Mouse (Mus musculus) heart, postnatal 0 days (tissue): Measurements from ENCODE around the gene Pmm1. TPM values are rescaled to one million over a fixed set of nuclear protein-coding genes. Genes with fewer than 3 reads are reported as not detected.

Experiments
- ATAC-seq: fragments of 200-750 bp; cut with Nextera tagmentation; 2 replicates; pipeline ENCODE4 v1.8.0; 2017; ENCODE audit warnings: low read depth, moderate number of reproducible peaks, moderate library complexity; ENCODE audit not compliant: insufficient read depth
- DNase-seq: peaks from one replicate; pipeline ENCODE4 v3.0.0-alpha.2; 2016; ENCODE audit warnings: low spot score
- H3K27ac ChIP-seq: fragments of 300-500 bp; sonication (generic); 2 replicates; pipeline ENCODE4 v1.5.1; 2014; ENCODE audit warnings: low read depth, mild to moderate bottlenecking
- H3K27me3 ChIP-seq: fragments of 300-500 bp; sonication (generic); 2 replicates; pipeline ENCODE4 v1.6.1; 2014; ENCODE audit warnings: low read length, mixed read lengths; ENCODE audit not compliant: control insufficient read depth, insufficient read depth
- H3K36me3 ChIP-seq: fragments of 300-500 bp; sonication (generic); replicated peaks from 2 replicates; pipeline ENCODE4 v1.6.1; 2014; ENCODE audit warnings: low read length, mixed read lengths; ENCODE audit not compliant: control insufficient read depth, insufficient read depth
- H3K4me1 ChIP-seq: fragments of 300-500 bp; sonication (generic); 2 replicates; pipeline ENCODE4 v1.6.1; 2014; ENCODE audit warnings: antibody characterized with exemption; ENCODE audit not compliant: control insufficient read depth, insufficient read depth
- H3K4me2 ChIP-seq: fragments of 300-500 bp; sonication (generic); 2 replicates; pipeline ENCODE4 v1.6.1; 2014; ENCODE audit warnings: low read depth, mild to moderate bottlenecking, low read length, moderate library complexity
- H3K4me3 ChIP-seq: fragments of 300-500 bp; sonication (generic); 2 replicates; pipeline ENCODE4 v1.5.1; 2014; ENCODE audit warnings: low read depth, low read length
- H3K9ac ChIP-seq: fragments of 300-500 bp; sonication (generic); replicated peaks from 2 replicates; pipeline ENCODE4 v1.6.1; 2014; ENCODE audit warnings: low read depth, low read length, mixed read lengths
- H3K9me3 ChIP-seq: fragments of 300-500 bp; sonication (generic); replicated peaks from 2 replicates; pipeline ENCODE4 v1.6.1; 2016; ENCODE audit warnings: low read length; ENCODE audit not compliant: control insufficient read depth
- CTCF ChIP-seq: IDR thresholded peaks from 2 replicates; pipeline ENCODE4 v1.5.1; 2016; ENCODE audit warnings: antibody characterized with exemption, control low read depth, low read depth
- EP300 ChIP-seq: IDR thresholded peaks from 2 replicates; pipeline ENCODE4 v1.6.1; 2016; ENCODE audit warnings: antibody characterized with exemption, low read depth
- WGBS: fragments of 180-500 bp; shearing (Covaris S2); extraction: QIAGEN DNeasy Blood & Tissue Kit; methylation state at CpG from one replicate; pipeline ENCODE4 v1.1.7; 2014; 5-methylcytosine and 5-hydroxymethylcytosine counted together
- polyA plus RNA-seq: library from polyadenylated mRNA; unstranded; fragments of >200 nt; fragmentation: Nextera tagmentation; extraction: Ambion mirVana; gene quantifications from 2 replicates; pipeline ENCODE4 v1.2.1, GENCODE M21; 2015
- total RNA-seq: library from RNA; depleted of rRNA; stranded (reverse); fragments of >200 nt; gene quantifications from 2 replicates; pipeline ENCODE4 v1.2.3, GENCODE M21; 2014; ENCODE audit warnings: low replicate concordance; rRNA removed

Pmm1 gene
- 19.8 and 27.0 TPM in 2 replicates for total RNA-seq
- polyA plus RNA-seq: 17.8 and 19.1 TPM in 2 replicates

DNA sequence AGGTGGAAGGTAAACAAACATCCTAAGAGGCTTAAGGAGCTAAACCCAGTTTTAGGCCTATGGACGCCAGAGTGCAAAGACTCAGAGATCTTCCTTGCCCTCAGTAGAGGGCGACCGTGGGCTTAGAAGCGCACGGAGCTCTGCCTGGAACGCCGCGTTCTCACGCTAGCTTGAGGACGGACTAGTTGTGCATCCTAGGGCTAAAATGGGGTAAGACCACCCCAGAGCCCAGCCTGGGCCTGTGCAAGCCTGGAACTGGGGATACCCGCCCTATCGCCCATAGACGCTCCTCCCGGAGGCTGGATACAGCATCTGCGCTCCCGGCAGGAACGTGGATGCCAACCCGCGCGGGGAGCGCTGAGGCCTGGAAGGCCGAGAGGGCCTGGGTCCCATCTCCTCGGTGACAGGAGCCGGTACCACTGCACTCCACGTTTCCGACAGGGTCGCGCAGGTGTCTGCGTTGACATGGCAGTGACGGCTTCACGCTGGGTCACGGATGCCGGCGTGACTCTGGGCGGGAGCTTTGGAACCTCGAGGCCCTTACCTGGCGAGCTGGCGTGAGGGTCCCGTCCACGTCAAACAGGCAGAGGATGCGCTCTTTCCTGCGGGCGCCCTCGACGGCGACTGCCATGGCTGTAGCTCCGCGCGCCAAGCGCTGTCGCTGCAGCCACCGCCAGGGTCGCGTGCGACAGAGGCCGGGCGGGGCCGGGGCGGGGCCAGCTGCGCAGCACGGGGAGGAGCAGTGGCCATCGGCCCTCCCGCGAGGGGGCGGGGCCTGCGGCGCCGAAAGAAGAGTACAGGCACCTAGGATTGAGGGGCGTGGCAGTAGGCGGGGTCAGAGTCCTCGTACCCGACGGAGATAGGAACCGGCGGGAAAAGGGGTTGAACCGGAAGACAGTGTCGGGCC, at the start of gene Pmm1:
Gene Pmm1 (minus strand): TSS at position 760 of the 907 bp plus-strand sequence.
- Histone ChIP-seq H3K36me3 (peaks cover 7% of the 10 kb centered on the region; the same call in 1 of the 2 replicates), H3K9ac (peak within 1 kb of the TSS; percentile 53), H3K4me1 (0 out of 2 replicates have a peak, but pooled peaks cover 4% of the 10 kb centered on the region), H3K27me3 (no peaks in the 10 kb centered on the region), H3K9me3 (no peaks in the 10 kb centered on the region), H3K4me3 (peak within 1 kb of the TSS; percentile 58), H3K27ac (peak within 1 kb of the TSS; percentile 70), H3K4me2 (peak within 1 kb of the TSS; percentile 87)
- WGBS: under 1% methylated on average over 77 of the region's 77 CpGs
- peak; percentile 22; the same call in 1 of the 2 replicates for TF ChIP-seq EP300
- peak; percentile 71 for TF ChIP-seq CTCF
- DNase-seq (peak; percentile 94), ATAC-seq (peak; percentile 99)

DNA sequence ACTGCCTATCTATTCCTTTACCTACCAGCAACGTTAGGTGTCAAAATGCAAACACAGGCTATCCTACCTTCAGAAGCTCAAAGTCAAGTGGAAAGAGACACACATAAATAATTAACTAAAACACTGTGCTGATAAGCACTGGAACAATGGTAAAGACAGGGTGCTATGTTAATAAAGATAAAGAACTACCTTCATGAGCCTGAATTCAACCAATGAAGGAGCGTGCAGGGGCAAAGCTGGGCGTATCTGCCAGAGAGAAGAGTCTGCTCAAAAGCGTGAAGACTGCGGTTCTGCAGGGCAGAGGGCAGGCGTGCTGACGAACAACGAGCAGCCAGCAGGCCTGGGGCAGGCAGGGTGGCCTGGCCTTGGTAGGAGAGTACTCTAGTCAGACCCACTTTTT, 43.5 kb upstream of the Pmm1 start:
- TF ChIP-seq CTCF: no peak
- TF ChIP-seq EP300: no peak
- no peaks in the 10 kb centered on the region for H3K9me3 ChIP-seq
- no peak overlapping the region for H3K27ac ChIP-seq
- peaks cover 8% of the 10 kb centered on the region for H3K36me3 ChIP-seq
- H3K4me3 ChIP-seq: no peak overlapping the region
- no peak overlapping the region for H3K4me2 ChIP-seq
- ATAC-seq (no peak), DNase-seq (no peak)
- no peak overlapping the region for H3K9ac ChIP-seq
- H3K27me3 ChIP-seq: no peaks in the 10 kb centered on the region
- no peaks in the 10 kb centered on the region for H3K4me1 ChIP-seq
- 90% methylated on average over 8 of the region's 8 CpGs for WGBS

DNA sequence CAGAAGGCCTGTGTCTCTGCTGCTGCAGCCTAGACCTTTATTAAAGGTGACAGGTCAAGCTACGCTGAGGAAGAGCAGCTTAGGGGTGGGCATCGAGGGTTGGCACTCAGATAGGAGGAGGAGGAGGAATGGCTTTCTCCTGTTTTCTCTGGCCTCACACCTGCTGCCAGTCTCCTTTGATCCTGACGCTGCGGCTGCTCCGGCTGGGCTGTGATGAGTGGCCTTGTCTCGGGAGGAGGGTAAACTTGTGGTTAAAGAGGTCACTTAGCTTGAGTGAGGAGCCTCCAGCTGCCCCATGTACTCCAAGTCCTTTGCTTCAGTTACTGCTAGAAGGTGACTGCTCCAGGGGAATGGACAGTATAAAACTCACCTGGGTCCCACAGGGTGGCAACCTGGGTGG, 33.3 kb upstream of the Pmm1 start:
- ATAC-seq: no peak
- H3K36me3 ChIP-seq: peaks cover 60% of the 10 kb centered on the region

DNA sequence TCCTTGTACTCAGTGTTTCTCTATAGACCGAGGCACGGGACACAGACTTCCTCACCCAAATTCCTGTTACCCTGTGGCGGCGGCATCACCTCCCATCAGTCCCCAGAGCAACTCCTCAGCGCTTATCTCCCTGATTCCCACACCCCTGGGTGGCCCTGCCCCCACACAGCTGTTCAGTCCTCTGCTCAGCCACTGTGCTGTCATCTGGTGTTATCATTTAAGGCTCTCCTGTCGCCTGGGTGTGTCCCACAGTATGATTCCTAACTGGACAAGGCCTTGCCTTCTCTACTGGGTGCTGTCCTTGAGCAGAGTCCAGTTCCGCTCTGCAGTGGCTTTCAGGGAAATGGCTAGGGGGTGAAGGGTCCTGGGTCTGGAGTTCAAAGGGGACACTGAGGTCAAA, 29.8 kb upstream of the Pmm1 start:
- Histone ChIP-seq H3K27me3 (no peaks in the 10 kb centered on the region), H3K36me3 (peaks cover 29% of the 10 kb centered on the region), H3K27ac (no peak overlapping the region), H3K9ac (no peak overlapping the region), H3K9me3 (no peaks in the 10 kb centered on the region), H3K4me1 (0 out of 2 replicates have a peak, but pooled peaks cover 9% of the 10 kb centered on the region), H3K4me3 (no peak overlapping the region), H3K4me2 (no peak overlapping the region)
- WGBS: 29% methylated on average over 7 of the region's 7 CpGs
- ATAC-seq (no peak), DNase-seq (no peak)
- no peak for TF ChIP-seq CTCF
- no peak for TF ChIP-seq EP300

More for the DNA sequence above, 33.3 kb upstream of the Pmm1 start:
- Histone ChIP-seq H3K4me1 (0 out of 2 replicates have a peak, but pooled peaks cover 9% of the 10 kb centered on the region), H3K4me2 (no peak overlapping the region), H3K9me3 (no peaks in the 10 kb centered on the region), H3K9ac (no peak overlapping the region), H3K27me3 (no peaks in the 10 kb centered on the region), H3K27ac (no peak overlapping the region), H3K4me3 (no peak overlapping the region)
- WGBS: 72% methylated on average over 6 of the region's 6 CpGs
- no peak for DNase-seq
- TF ChIP-seq CTCF: no peak

DNA sequence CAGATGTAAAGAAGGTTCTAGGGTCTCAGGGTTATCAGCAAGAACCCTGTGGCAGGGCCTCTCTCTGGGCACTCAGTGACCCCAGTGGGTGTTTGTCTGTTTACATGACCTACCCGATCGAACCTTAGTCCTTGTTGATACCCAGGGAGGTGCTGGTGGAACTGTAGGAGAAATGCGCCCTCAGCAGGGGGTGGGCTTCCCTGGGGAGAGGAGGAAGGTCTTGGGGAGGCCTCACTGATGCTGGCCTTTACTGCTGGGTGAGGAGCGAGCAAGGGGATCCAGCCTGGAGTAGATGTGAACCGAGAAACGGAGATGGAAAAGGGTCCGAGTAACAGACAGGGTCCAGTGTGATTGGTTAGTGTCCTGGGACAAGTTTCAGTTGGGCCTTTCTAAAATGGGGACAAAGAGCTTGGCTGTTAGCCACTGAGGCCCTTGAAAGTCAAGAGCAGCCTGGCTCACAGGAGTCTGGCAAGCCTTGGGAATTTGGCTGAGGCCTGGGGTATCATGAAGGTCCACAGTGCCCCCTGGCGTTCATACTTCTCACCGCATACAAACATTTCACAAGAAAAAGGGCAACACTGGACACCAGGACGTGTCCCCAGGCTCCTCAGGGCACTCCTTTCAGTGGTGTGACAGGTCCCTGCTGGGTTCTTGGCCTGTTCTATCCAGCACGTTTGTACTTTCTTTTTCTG, 28.8 kb upstream of the Pmm1 start:
- no peaks in the 10 kb centered on the region for H3K27me3 ChIP-seq
- WGBS: 29% methylated on average over 11 of the region's 11 CpGs
- H3K9me3 ChIP-seq: no peaks in the 10 kb centered on the region
- no peak overlapping the region for H3K9ac ChIP-seq
- peaks cover 21% of the 10 kb centered on the region for H3K36me3 ChIP-seq
- peak; percentile 80 for TF ChIP-seq CTCF
- no peak for TF ChIP-seq EP300
- 0 out of 2 replicates have a peak, but pooled peaks cover 9% of the 10 kb centered on the region for H3K4me1 ChIP-seq
- H3K4me2 ChIP-seq: 0 out of 2 replicates have a peak overlapping the region, but pooled peaks have one; percentile 28
- DNase-seq (peak; percentile 93), ATAC-seq (peak; percentile 91)
- H3K27ac ChIP-seq: peak overlapping the region; percentile 49; the same call in 1 of the 2 replicates
- no peak overlapping the region for H3K4me3 ChIP-seq
